Mouse (Mus musculus): ENCODE measurements around the gene Olfr1466. TPM values are rescaled to one million over a fixed set of nuclear protein-coding genes. Genes with fewer than 3 reads are reported as not detected.

Olfr1466 gene
- not detected in 2 replicates for polyA plus RNA-seq (2012; rRNA removed)
- polyA plus RNA-seq (2014; fragmentation: Nextera tagmentation; extraction: Ambion mirVana): not detected in 2 replicates

GRCm38 (mm10) chr19:13338562-13338961 is at the start of gene Olfr1466:
Olfr1466 (plus strand) TSS chr19:13338862.
- H3K4me1 ChIP-seq (replicated peaks; ENCODE audit: control insufficient read depth in 2 of 2, insufficient read depth in 2 of 2, low read length in 1 of 2): no peaks in the 10 kb centered on the region
- no peak within 1 kb of the TSS for H3K27ac ChIP-seq
- TF ChIP-seq EP300 (IDR thresholded peaks at IDR 0.05; ENCODE audit: low read depth) (no peak), CTCF (IDR thresholded peaks at IDR 0.05; ENCODE audit: low read depth) (no peak)
- no peak for ATAC-seq (ENCODE audit: insufficient read depth)
- DNase-seq (ENCODE audit: low read depth in 3 of 3, low spot score in 3 of 3): no peak
- no peaks in the 10 kb centered on the region for H3K9me3 ChIP-seq (ENCODE audit: control insufficient read depth, low read length)
- H3K9ac ChIP-seq (replicated peaks): no peak within 1 kb of the TSS
- H3K4me2 ChIP-seq (ENCODE audit: low read depth): no peak within 1 kb of the TSS
- H3K36me3 ChIP-seq (replicated peaks; ENCODE audit: control insufficient read depth, insufficient read depth, low read depth): no peaks in the 10 kb centered on the region
- no peak within 1 kb of the TSS for H3K4me3 ChIP-seq (ENCODE audit: insufficient read depth in 1 of 2, low read depth in 2 of 2, low read length in 2 of 2)
- 66% methylated on average over 2 of the region's 2 CpGs for WGBS (ENCODE audit: insufficient replicate concordance)
- H3K27me3 ChIP-seq (ENCODE audit: control insufficient read depth, insufficient read depth, low read length): no peaks in the 10 kb centered on the region

GRCm38 (mm10) chr19:13315441-13315840 is 23.2 kb upstream of the Olfr1466 start, which contains the start of gene Olfr1465:
Olfr1465 (minus strand) TSS chr19:13315541.
- TF ChIP-seq EP300 (IDR thresholded peaks at IDR 0.05; ENCODE audit: low read depth) (no peak), CTCF (IDR thresholded peaks at IDR 0.05; ENCODE audit: low read depth) (no peak)
- H3K4me1 ChIP-seq (replicated peaks; ENCODE audit: control insufficient read depth in 2 of 2, insufficient read depth in 2 of 2, low read length in 1 of 2): no peaks in the 10 kb centered on the region

GRCm38 (mm10) chr19:13361936-13362335 is 23.3 kb downstream of the Olfr1466 start, which contains the start of gene Olfr1467:
Olfr1467 (plus strand) TSS chr19:13362236.
- Histone ChIP-seq H3K36me3 (replicated peaks; ENCODE audit: control insufficient read depth, insufficient read depth, low read depth) (no peaks in the 10 kb centered on the region), H3K4me1 (replicated peaks; ENCODE audit: control insufficient read depth in 2 of 2, insufficient read depth in 2 of 2, low read length in 1 of 2) (no peaks in the 10 kb centered on the region), H3K9ac (replicated peaks) (no peak within 1 kb of the TSS), H3K4me2 (ENCODE audit: low read depth) (no peak within 1 kb of the TSS), H3K27me3 (ENCODE audit: control insufficient read depth, insufficient read depth, low read length) (no peaks in the 10 kb centered on the region), H3K9me3 (ENCODE audit: control insufficient read depth, low read length) (no peaks in the 10 kb centered on the region; the same call in 1 of the 2 replicates), H3K4me3 (ENCODE audit: insufficient read depth in 1 of 2, low read depth in 2 of 2, low read length in 2 of 2) (no peak within 1 kb of the TSS), H3K27ac (no peak within 1 kb of the TSS)
- 47% methylated on average over 2 of the region's 2 CpGs for WGBS (ENCODE audit: insufficient replicate concordance)
- DNase-seq (ENCODE audit: low read depth in 3 of 3, low spot score in 3 of 3) (no peak), ATAC-seq (ENCODE audit: insufficient read depth) (no peak)
- TF ChIP-seq EP300 (IDR thresholded peaks at IDR 0.05; ENCODE audit: low read depth) (no peak), CTCF (IDR thresholded peaks at IDR 0.05; ENCODE audit: low read depth) (no peak)

More at GRCm38 (mm10) chr19:13315441-13315840, 23.2 kb upstream of the Olfr1466 start, which contains the start of gene Olfr1465:
- H3K9ac ChIP-seq (replicated peaks): no peak within 1 kb of the TSS
- no peak within 1 kb of the TSS for H3K4me3 ChIP-seq (ENCODE audit: insufficient read depth in 1 of 2, low read depth in 2 of 2, low read length in 2 of 2)
- no peak for DNase-seq (ENCODE audit: low read depth in 3 of 3, low spot score in 3 of 3)
- H3K27ac ChIP-seq: no peak within 1 kb of the TSS
- ATAC-seq (ENCODE audit: insufficient read depth): no peak
- H3K4me2 ChIP-seq (ENCODE audit: low read depth): no peak within 1 kb of the TSS
- no peaks in the 10 kb centered on the region for H3K36me3 ChIP-seq (replicated peaks; ENCODE audit: control insufficient read depth, insufficient read depth, low read depth)
- no peaks in the 10 kb centered on the region for H3K27me3 ChIP-seq (ENCODE audit: control insufficient read depth, insufficient read depth, low read length)
- no peaks in the 10 kb centered on the region for H3K9me3 ChIP-seq (ENCODE audit: control insufficient read depth, low read length)

Other genes with a start within 250 kb of the Olfr1466 start
- not detected in 2 replicates for gene Olfr1457, start 241.0 kb upstream of the Olfr1466 start, polyA plus RNA-seq (2012; rRNA removed)
- not detected in 2 replicates for gene Olfr1457, start 241.0 kb upstream of the Olfr1466 start, polyA plus RNA-seq (2014; fragmentation: Nextera tagmentation; extraction: Ambion mirVana)
- gene Olfr1458, start 232.1 kb upstream of the Olfr1466 start, polyA plus RNA-seq (2012; rRNA removed): not detected in 2 replicates
- not detected in 2 replicates for gene Olfr1458, start 232.1 kb upstream of the Olfr1466 start, polyA plus RNA-seq (2014; fragmentation: Nextera tagmentation; extraction: Ambion mirVana)
- not detected in 2 replicates for gene Olfr1459, start 189.3 kb upstream of the Olfr1466 start, polyA plus RNA-seq (2012; rRNA removed)
- not detected in 2 replicates for gene Olfr1459, start 189.3 kb upstream of the Olfr1466 start, polyA plus RNA-seq (2014; fragmentation: Nextera tagmentation; extraction: Ambion mirVana)
- not detected in 2 replicates for gene Olfr1461, start 175.9 kb upstream of the Olfr1466 start, polyA plus RNA-seq (2012; rRNA removed)
- not detected in 2 replicates for gene Olfr1461, start 175.9 kb upstream of the Olfr1466 start, polyA plus RNA-seq (2014; fragmentation: Nextera tagmentation; extraction: Ambion mirVana)
- not detected in 2 replicates for gene Olfr1462, start 153.1 kb upstream of the Olfr1466 start, polyA plus RNA-seq (2012; rRNA removed)
- not detected in 2 replicates for gene Olfr1462, start 153.1 kb upstream of the Olfr1466 start, polyA plus RNA-seq (2014; fragmentation: Nextera tagmentation; extraction: Ambion mirVana)
- gene Olfr1463, start 107.5 kb upstream of the Olfr1466 start, polyA plus RNA-seq (2012; rRNA removed): not detected in 2 replicates
- not detected in 2 replicates for gene Olfr1463, start 107.5 kb upstream of the Olfr1466 start, polyA plus RNA-seq (2014; fragmentation: Nextera tagmentation; extraction: Ambion mirVana)
- not detected in 2 replicates for gene Olfr1465, start 23.3 kb upstream of the Olfr1466 start, polyA plus RNA-seq (2012; rRNA removed)
- gene Olfr1465, start 23.3 kb upstream of the Olfr1466 start, polyA plus RNA-seq (2014; fragmentation: Nextera tagmentation; extraction: Ambion mirVana): not detected in 2 replicates
- gene Olfr1467, start 23.4 kb downstream of the Olfr1466 start, polyA plus RNA-seq (2012; rRNA removed): not detected in 2 replicates
- not detected in 2 replicates for gene Olfr1467, start 23.4 kb downstream of the Olfr1466 start, polyA plus RNA-seq (2014; fragmentation: Nextera tagmentation; extraction: Ambion mirVana)
- gene Olfr1469, start 69.0 kb downstream of the Olfr1466 start, polyA plus RNA-seq (2012; rRNA removed): not detected in 2 replicates
- not detected in 2 replicates for gene Olfr1469, start 69.0 kb downstream of the Olfr1466 start, polyA plus RNA-seq (2014; fragmentation: Nextera tagmentation; extraction: Ambion mirVana)
- gene Olfr1471, start 104.5 kb downstream of the Olfr1466 start, polyA plus RNA-seq (2012; rRNA removed): not detected in 2 replicates
- gene Olfr1471, start 104.5 kb downstream of the Olfr1466 start, polyA plus RNA-seq (2014; fragmentation: Nextera tagmentation; extraction: Ambion mirVana): not detected in 2 replicates
- gene Olfr1472, start 117.2 kb downstream of the Olfr1466 start, polyA plus RNA-seq (2012; rRNA removed): not detected in 2 replicates
- gene Olfr1472, start 117.2 kb downstream of the Olfr1466 start, polyA plus RNA-seq (2014; fragmentation: Nextera tagmentation; extraction: Ambion mirVana): not detected in 2 replicates
- not detected in 2 replicates for gene Olfr1474, start 130.7 kb downstream of the Olfr1466 start, polyA plus RNA-seq (2012; rRNA removed)
- gene Olfr1474, start 130.7 kb downstream of the Olfr1466 start, polyA plus RNA-seq (2014; fragmentation: Nextera tagmentation; extraction: Ambion mirVana): not detected in 2 replicates
- gene Olfr1475, start 141.3 kb downstream of the Olfr1466 start, polyA plus RNA-seq (2012; rRNA removed): not detected in 2 replicates
- not detected in 2 replicates for gene Olfr1475, start 141.3 kb downstream of the Olfr1466 start, polyA plus RNA-seq (2014; fragmentation: Nextera tagmentation; extraction: Ambion mirVana)
- gene Olfr1477, start 161.7 kb downstream of the Olfr1466 start, polyA plus RNA-seq (2012; rRNA removed): not detected in 2 replicates
- not detected in 2 replicates for gene Olfr1477, start 161.7 kb downstream of the Olfr1466 start, polyA plus RNA-seq (2014; fragmentation: Nextera tagmentation; extraction: Ambion mirVana)
- gene Olfr1480, start 189.1 kb downstream of the Olfr1466 start, polyA plus RNA-seq (2012; rRNA removed): not detected in 2 replicates
- not detected in 2 replicates for gene Olfr1480, start 189.1 kb downstream of the Olfr1466 start, polyA plus RNA-seq (2014; fragmentation: Nextera tagmentation; extraction: Ambion mirVana)
- not detected in 2 replicates for gene Olfr1484, start 244.6 kb downstream of the Olfr1466 start, polyA plus RNA-seq (2012; rRNA removed)
- gene Olfr1484, start 244.6 kb downstream of the Olfr1466 start, polyA plus RNA-seq (2014; fragmentation: Nextera tagmentation; extraction: Ambion mirVana): not detected in 2 replicates

Measured in liver, embryonic 14.5 days (tissue).